Mouse (Mus musculus): ENCODE data around the gene Fam71b.
A peak's percentile ranks its signal among the peaks of the same experiment; 100 is the strongest.
"Not testable (repeated sequence)": the region's sequence is repeated elsewhere in the genome, so short reads cannot be mapped to it uniquely, and the experiment has no call there.

Fam71b gene

DNA sequence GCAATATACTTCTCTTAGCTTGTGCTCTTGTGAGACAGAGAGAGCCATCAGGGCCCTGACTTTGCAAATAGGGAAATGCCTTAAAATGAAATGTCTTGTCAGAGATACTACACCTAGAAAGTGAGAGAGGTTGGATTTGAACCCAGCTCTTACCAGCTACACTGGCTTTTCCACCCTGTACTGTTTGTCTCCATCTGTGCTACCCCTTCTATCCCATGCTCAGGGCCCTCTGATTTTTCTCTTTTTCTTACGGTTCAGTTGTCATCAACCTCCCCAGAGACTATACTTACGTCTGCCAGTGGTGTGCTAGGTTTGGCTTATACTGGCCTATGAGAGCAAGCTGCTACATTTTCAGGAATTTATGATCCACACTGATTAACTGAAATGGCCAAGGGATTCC is 11.4 kb upstream of the Fam71b start:
- DNase-seq, result no peak

GRCm38 (mm10) chr11:46386556-46386955 is 9.8 kb upstream of the Fam71b start:
- no peak for DNase-seq

- no peak for DNase-seq
Measured at GRCm38 (mm10) chr11:46387061-46387460, 9.3 kb upstream of the Fam71b start.

DNA sequence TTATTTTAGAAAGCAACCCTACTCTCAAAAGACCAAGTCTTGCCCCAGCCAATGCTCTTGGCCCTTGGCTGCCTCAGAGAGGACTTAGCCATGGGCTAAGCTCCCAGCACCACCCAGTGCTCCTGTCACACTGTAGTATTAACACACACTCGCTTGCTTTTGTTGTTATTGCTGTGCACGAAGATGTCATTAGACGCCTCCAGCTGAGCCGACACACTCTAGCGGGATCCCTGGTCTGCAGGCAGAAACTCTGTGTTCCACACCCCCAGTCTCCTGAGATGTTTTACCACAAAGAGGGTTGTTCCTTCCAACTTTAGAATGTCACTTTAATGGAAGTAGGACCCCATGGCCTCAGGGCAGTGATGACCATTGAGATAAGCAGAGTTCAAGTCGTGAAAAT is 7.9 kb upstream of the Fam71b start:
- peak in 1 of 2 experiments; percentile 51 for DNase-seq

GRCm38 (mm10) chr11:46389336-46390117 is 6.8 kb upstream of the Fam71b start, which contains the start of gene Itk:
Gene Itk, minus strand, starts transcription at chr11:46389515.
- DNase-seq, result peak; percentile 70 to 81

- DNase-seq, result no peak
Measured at GRCm38 (mm10) chr11:46390621-46391020, 5.7 kb upstream of the Fam71b start.

- DNase-seq, result no peak
Measured at GRCm38 (mm10) chr11:46392890-46393289, 3.5 kb upstream of the Fam71b start.

DNA sequence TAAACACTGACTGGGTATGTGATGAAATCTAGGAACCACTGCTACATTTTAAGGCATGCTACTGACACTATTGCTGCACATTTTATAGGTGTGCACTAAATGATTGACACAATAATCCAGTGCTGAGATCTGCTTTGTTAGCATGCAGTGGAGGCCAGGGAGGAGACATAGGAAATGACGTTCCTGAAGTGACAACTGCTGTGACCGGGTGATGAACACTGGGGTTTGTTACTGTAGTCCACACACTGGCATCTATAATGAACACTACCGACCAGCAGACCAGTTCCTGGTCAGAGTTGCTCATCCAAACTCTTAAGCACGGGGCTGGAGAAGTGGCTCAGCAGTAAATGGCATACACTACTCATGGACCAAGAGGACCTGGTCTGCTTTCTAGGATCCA is 2.9 kb upstream of the Fam71b start:
- no peak for DNase-seq

GRCm38 (mm10) chr11:46395088-46395487 is 1.3 kb upstream of the Fam71b start:
- DNase-seq, result no peak

GRCm38 (mm10) chr11:46395698-46396097 is 661 bp upstream of the Fam71b start:
- DNase-seq, result peak; percentile 46 to 74

- no peak for DNase-seq
Measured at GRCm38 (mm10) chr11:46396860-46397179, 461 bp downstream of the Fam71b start.

DNA sequence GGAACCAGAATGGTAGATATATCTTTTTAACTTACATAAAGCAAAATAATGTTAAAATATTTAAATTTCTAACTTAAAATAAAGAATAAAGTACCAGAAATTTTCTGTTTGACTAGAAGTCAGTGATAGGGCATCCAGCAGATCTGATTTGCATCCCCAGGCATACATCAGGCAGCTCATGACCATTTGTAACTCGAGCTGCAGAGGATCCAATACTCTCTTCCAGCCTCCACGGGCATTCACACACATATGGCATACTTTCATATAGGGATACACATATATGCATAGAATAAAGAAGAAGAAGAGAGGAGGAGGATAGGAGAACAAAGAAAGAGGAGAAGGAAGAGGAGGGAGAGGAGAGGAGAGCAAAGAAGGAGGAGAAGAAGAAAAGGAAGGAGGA is 1.5 kb downstream of the Fam71b start:
- no peak for DNase-seq

DNA sequence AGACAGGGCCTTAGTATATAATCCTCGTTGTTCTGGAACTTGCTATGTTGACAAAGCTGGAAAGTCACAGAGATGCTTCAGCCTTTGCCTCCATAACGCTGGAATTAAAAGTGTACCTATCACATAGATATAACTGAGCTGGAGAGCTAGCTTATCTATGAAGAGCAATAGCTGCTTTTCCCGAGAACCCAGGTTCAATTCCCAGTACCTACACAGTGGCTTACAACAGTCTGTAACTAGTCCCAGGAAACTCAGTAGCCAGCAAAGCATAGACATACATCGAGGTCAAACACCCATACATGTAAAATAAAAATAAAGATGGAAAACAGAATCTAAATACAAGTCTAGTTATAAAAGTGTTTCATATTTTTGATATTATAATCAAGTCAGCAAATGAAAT is 2.1 kb downstream of the Fam71b start:
- DNase-seq, result no peak

DNA sequence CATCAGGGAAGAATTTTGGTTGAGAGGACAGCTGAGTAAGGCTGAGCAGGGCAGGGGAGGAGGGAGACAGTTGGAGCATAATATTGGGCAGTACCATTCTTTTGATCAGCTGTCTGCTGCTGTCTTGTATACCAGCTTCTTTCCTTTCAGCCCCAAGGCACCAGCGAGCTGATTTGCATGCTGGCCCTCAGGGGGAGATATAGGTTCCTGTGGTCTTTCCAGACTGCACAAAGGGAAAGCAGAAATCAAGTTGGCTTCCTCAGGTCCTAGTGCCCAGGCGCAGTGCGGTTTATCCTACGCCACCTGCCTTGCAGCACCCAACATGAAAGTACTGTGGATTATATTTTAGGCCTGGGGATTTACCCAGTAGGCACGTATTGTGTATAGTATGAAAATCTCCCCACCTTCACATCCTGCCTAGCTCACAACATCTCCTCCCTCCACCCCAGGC is 2.6 kb downstream of the Fam71b start:
- DNase-seq, result peak; percentile 64 to 66

DNA sequence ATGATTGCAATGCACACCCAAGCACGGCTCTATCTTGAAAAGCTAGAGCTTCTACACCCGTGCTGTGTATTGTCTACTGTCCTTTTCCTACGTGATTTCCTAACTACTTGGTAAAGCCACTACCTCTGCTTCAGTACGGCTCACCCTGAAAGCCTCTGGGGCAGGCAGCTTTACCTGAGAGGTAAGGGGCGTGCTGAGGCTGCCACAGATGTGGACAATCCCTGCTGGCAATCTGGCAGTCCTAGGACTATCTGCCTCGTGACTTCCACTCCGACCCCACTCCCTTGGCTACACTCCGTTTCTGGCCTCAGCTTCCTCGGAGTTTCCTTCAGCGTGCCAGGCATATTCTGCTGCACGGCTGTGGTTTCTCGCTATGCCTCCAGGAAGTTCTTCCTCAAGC is 5.2 kb downstream of the Fam71b start:
- DNase-seq, result no peak

DNA sequence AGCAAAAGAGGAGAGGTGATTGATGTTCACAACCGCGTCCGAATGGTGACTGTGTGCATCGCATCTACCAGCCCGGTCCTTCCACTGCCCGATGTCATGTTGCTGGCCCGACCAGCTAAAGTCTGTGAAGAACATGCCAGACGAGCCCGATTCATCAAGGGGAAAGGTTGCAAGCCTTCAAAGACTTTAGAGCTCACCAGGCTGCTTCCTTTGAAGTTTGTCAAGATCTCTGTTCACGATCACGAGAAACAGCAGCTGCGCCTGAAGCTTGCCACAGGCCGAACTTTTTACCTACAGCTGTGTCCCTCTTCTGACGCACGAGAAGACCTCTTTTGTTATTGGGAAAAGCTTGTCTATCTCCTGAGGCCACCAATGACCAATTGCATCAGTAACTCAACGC is 8.6 kb downstream of the Fam71b start:
- peak; percentile 63 to 68 for DNase-seq

- no peak for DNase-seq
Measured at GRCm38 (mm10) chr11:46406721-46407120, 10.4 kb downstream of the Fam71b start.

GRCm38 (mm10) chr11:46410018-46410563 is 13.7 kb downstream of the Fam71b start:
- DNase-seq, result no peak

GRCm38 (mm10) chr11:46418438-46418837 is 22.1 kb downstream of the Fam71b start:
- no peak for DNase-seq

GRCm38 (mm10) chr11:46418860-46419259 is 22.5 kb downstream of the Fam71b start:
- DNase-seq, result no peak

DNA sequence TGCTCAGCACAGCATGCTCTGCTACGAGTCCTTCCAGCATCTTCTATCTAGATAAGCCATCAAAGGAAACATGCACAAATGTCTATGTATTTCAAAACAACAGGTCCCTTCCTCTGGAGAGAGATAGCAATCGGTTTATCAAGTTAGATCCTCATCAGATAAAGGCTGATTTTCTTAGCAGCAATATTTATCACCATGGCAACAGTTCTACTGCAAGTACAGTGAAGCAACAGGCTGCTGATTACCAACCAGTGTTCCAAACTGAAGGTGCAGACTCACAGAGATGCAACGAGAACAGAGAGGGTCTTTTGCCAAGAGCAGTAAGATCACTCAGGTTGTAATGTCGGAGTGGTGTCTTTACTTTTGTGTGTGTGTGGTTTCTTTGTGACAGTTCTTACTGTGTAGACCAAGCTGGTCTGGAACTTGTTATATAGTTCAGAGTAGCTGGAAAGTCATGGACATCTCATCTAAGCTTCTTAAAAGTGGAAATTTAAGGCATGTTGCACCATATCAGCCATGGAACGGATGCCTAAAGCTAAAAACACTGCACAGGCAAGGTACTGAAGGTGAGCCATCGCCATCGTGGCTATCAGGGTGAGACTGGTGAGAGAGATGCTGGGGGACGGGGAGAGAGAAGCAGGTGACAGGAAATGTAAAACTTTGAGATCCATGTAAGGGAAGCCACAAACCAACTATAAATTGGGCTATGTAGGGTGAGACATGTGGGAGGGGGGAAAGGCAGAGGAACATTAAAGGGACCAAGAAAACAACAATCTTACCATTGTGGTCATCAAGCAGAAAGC is 24.9 kb downstream of the Fam71b start:
- DNase-seq, result peak; percentile 53 to 72

GRCm38 (mm10) chr11:46428131-46428530 is 31.8 kb downstream of the Fam71b start:
- DNase-seq, result not testable (repeated sequence)

DNA sequence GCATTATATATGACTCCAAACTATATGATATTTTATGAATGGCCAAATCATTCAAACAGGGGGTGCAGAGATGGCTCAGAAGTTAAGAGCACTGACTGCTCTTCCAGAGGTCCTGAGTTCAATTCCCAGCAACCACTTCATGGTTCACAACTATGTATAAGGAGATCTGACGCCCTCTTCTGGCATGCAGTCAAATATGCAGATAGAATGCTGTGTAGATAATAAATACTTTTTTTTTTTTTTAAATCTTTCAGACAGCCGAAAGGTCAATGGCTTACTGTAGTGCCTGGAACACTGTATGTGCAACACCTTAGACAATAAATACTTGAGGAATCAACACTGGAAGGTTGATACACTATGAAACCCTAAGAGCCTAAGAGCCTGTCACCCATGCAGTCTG is 33.8 kb downstream of the Fam71b start:
- DNase-seq, result no peak

DNA sequence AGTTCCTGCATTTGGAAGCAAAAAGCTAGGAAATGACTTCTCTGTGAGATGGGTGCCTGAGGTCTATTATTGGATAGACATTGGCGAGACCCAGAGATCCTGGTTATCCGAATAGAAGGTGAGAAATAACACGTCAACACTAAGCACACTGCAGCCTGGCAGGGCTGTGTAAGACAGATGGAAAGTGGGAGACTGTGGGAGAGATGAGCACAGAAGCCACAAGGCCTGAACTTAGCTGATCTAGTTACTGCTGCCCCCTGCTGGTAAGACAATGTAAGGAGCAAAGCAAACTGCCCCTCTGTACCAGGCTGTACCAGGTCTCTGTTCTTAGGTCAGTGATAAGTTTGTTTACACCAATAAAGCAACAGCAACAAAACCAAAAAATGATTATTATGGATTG is 34.8 kb downstream of the Fam71b start:
- peak; percentile 77 to 79 for DNase-seq

Measured in thymus, postnatal 36 days (tissue).